Mouse (Mus musculus) layer of hippocampus, adult 18-20 months (tissue): ENCODE measurements around the gene Dcun1d4. TPM values are rescaled to one million over a fixed set of nuclear protein-coding genes. Genes with fewer than 3 reads are reported as not detected.
"Not testable (repeated sequence)": the region's sequence is repeated elsewhere in the genome, so short reads cannot be mapped to it uniquely, and the experiment has no call there.

Experiments
- DNase-seq, 2 experiments: peaks; one replicate each; pipeline ENCODE4 v3.0.0; 2022; ENCODE audit warnings: low spot score in 2 of 2
- long read RNA-seq: library from polyadenylated mRNA; stranded (forward); transcript quantifications from one replicate; pipeline ENCODE4 v2.0.0, GENCODE M21; 2021
- total RNA-seq, 2 experiments: library from RNA; stranded (reverse); gene quantifications; 2 replicates each; pipeline ENCODE4 v1.2.3; 2021

The Dcun1d4 gene
- total RNA-seq: 100 to 1,000 TPM; 120 to 121 TPM
- long read RNA-seq, full-length matches to known transcripts: 94 of 147 reads
- long read RNA-seq, partial matches to known transcripts: 6 of 147 reads
- long read RNA-seq, other reads (novel, unspliced or antisense): 47 of 147 reads

- no peak for DNase-seq
Observed at GRCm38 (mm10) chr5:73480700-73481099, at the start of gene Dcun1d4. Gene Dcun1d4 (plus strand): TSS chr5:73481000.

GRCm38 (mm10) chr5:73431581-73431980 lies 49.2 kb upstream of the Dcun1d4 start:
- DNase-seq: peak; percentile 84 to 95

GRCm38 (mm10) chr5:73432805-73433204 lies 48.0 kb upstream of the Dcun1d4 start:
- DNase-seq: no peak

- DNase-seq: no peak
Observed at GRCm38 (mm10) chr5:73434764-73435163, 46.0 kb upstream of the Dcun1d4 start.

GRCm38 (mm10) chr5:73442176-73442575 lies 38.6 kb upstream of the Dcun1d4 start:
- DNase-seq: no peak

- no peak for DNase-seq
Observed at GRCm38 (mm10) chr5:73450276-73450675, 30.5 kb upstream of the Dcun1d4 start.

- DNase-seq: no peak
Observed at GRCm38 (mm10) chr5:73454502-73455306, 26.1 kb upstream of the Dcun1d4 start.

GRCm38 (mm10) chr5:73455307-73455687 lies 25.5 kb upstream of the Dcun1d4 start:
- no peak for DNase-seq

GRCm38 (mm10) chr5:73468462-73469433 lies 12.1 kb upstream of the Dcun1d4 start:
- no peak for DNase-seq

- DNase-seq: no peak
Observed at GRCm38 (mm10) chr5:73474412-73475405, 6.1 kb upstream of the Dcun1d4 start.

- DNase-seq: no peak
Observed at GRCm38 (mm10) chr5:73481401-73481800, 601 bp downstream of the Dcun1d4 start.

GRCm38 (mm10) chr5:73482381-73482780 lies 1.6 kb downstream of the Dcun1d4 start:
- DNase-seq: not testable (repeated sequence)

GRCm38 (mm10) chr5:73484016-73484615 lies 3.3 kb downstream of the Dcun1d4 start:
- no peak for DNase-seq

GRCm38 (mm10) chr5:73486451-73486850 lies 5.7 kb downstream of the Dcun1d4 start:
- no peak for DNase-seq

- no peak for DNase-seq
Observed at GRCm38 (mm10) chr5:73489915-73490314, 9.1 kb downstream of the Dcun1d4 start.

GRCm38 (mm10) chr5:73490596-73491073 lies 9.8 kb downstream of the Dcun1d4 start:
- peak; percentile 99 to 100 for DNase-seq

GRCm38 (mm10) chr5:73491074-73491836 lies 10.5 kb downstream of the Dcun1d4 start:
- DNase-seq: no peak

- DNase-seq: peak; percentile 87 to 96
Observed at GRCm38 (mm10) chr5:73491837-73492720, 11.3 kb downstream of the Dcun1d4 start.
